Mouse (Mus musculus) spleen, adult 2 months (tissue): ENCODE measurements around the gene Nsun2. TPM values are rescaled to one million over a fixed set of nuclear protein-coding genes. Genes with fewer than 3 reads are reported as not detected.

Experiments
- DNase-seq, 2 experiments: peaks; one replicate each; pipeline versions ENCODE4 v3.0.0 to v3.0.0-alpha.2; 2012 to 2021; ENCODE audit warnings: low spot score in 2 of 2, low read depth in 1 of 2
- H3K27ac ChIP-seq: fragments of 200-500 bp; 2 replicates; pipeline ENCODE4 v1.5.1; 2012; ENCODE audit warnings: low read length, inconsistent platforms; ENCODE audit not compliant: insufficient read depth
- H3K27me3 ChIP-seq: fragments of 200-500 bp; 2 replicates; pipeline ENCODE4 v1.6.1; 2012; ENCODE audit warnings: mild to moderate bottlenecking, moderate library complexity, low read length, inconsistent platforms; ENCODE audit not compliant: control insufficient read depth, insufficient read depth
- H3K36me3 ChIP-seq: fragments of 200-500 bp; 2 replicates; pipeline ENCODE4 v1.6.1; 2012; ENCODE audit warnings: mild to moderate bottlenecking, low read length, inconsistent platforms; ENCODE audit not compliant: control insufficient read depth, insufficient read depth
- H3K4me1 ChIP-seq: fragments of 200-500 bp; 2 replicates; pipeline ENCODE4 v1.6.1; 2011; ENCODE audit warnings: inconsistent platforms; ENCODE audit not compliant: control insufficient read depth, insufficient read depth, insufficient read length
- H3K4me3 ChIP-seq: fragments of 200-500 bp; 2 replicates; pipeline ENCODE4 v1.5.1; 2011; ENCODE audit warnings: mild to moderate bottlenecking, inconsistent platforms; ENCODE audit not compliant: insufficient read depth, insufficient read length; ENCODE audit errors: extremely low read depth
- CTCF ChIP-seq: fragments of 200-500 bp; IDR thresholded peaks from 2 replicates; pipeline ENCODE4 v1.5.1; 2011; ENCODE audit warnings: mild to moderate bottlenecking, inconsistent platforms; ENCODE audit not compliant: insufficient read depth, insufficient read length, insufficient replicate concordance; ENCODE audit errors: extremely low read depth
- POLR2A ChIP-seq: fragments of 200-500 bp; IDR thresholded peaks from 2 replicates; pipeline ENCODE4 v1.6.1; 2011; ENCODE audit warnings: low read depth, low read length, inconsistent platforms
- WGBS: fragments of 180-500 bp; shearing (Covaris S2); methylation state at CpG from one replicate; pipeline ENCODE4 v1.1.7; 2018; 5-methylcytosine and 5-hydroxymethylcytosine counted together
- polyA plus RNA-seq: library from polyadenylated mRNA; depleted of rRNA; stranded (reverse); fragments of >200 nt; gene quantifications from 2 replicates; pipeline ENCODE4 v1.2.3, GENCODE M21; 2012

Gene Nsun2
- polyA plus RNA-seq, 1 experiment: 43.2 TPM

- H3K36me3 ChIP-seq: no peaks in the 10 kb centered on the region
- H3K27ac ChIP-seq: no peak overlapping the region
- H3K27me3 ChIP-seq: no peaks in the 10 kb centered on the region; the same call in 1 of the 2 replicates
- TF ChIP-seq CTCF (no peak), POLR2A (no peak)
- DNase-seq: no peak
- H3K4me3 ChIP-seq: no peak overlapping the region
- H3K4me1 ChIP-seq: no peaks in the 10 kb centered on the region
- WGBS: 68% methylated on average over 9 of the region's 9 CpGs
Measured at GRCm38 (mm10) chr13:69489777-69490176, 43.8 kb upstream of the Nsun2 start.

GRCm38 (mm10) chr13:69492876-69493463, 40.6 kb upstream of the Nsun2 start:
- Histone ChIP-seq H3K27me3 (no peaks in the 10 kb centered on the region; the same call in 1 of the 2 replicates), H3K36me3 (peaks cover 4% of the 10 kb centered on the region; the same call in 1 of the 2 replicates), H3K4me3 (no peak overlapping the region), H3K27ac (no peak overlapping the region), H3K4me1 (no peaks in the 10 kb centered on the region)
- peak in 1 of 2 experiments; percentile 8 for DNase-seq
- TF ChIP-seq POLR2A: no peak
- TF ChIP-seq CTCF: peak; percentile 12; the same call in 1 of the 2 replicates
- WGBS: 31% methylated on average over 7 of the region's 7 CpGs

- WGBS: 94% methylated on average over 5 of the region's 5 CpGs
- Histone ChIP-seq H3K27ac (no peak overlapping the region), H3K36me3 (peaks cover 42% of the 10 kb centered on the region), H3K27me3 (no peaks in the 10 kb centered on the region), H3K4me1 (no peaks in the 10 kb centered on the region), H3K4me3 (no peak overlapping the region)
- TF ChIP-seq CTCF (no peak), POLR2A (no peak)
- no peak for DNase-seq
Measured at GRCm38 (mm10) chr13:69498276-69498675, 35.3 kb upstream of the Nsun2 start.

- DNase-seq: no peak
- TF ChIP-seq POLR2A: no peak
- no peak for TF ChIP-seq CTCF
Measured at GRCm38 (mm10) chr13:69502157-69502750, 31.3 kb upstream of the Nsun2 start.

GRCm38 (mm10) chr13:69502863-69503262, 30.7 kb upstream of the Nsun2 start:
- no peaks in the 10 kb centered on the region for H3K4me1 ChIP-seq
- H3K27me3 ChIP-seq: no peaks in the 10 kb centered on the region
- TF ChIP-seq CTCF (no peak), POLR2A (no peak)
- no peak overlapping the region for H3K27ac ChIP-seq
- WGBS: 85% methylated on average over 5 of the region's 5 CpGs
- no peak overlapping the region for H3K4me3 ChIP-seq
- peaks cover 56% of the 10 kb centered on the region for H3K36me3 ChIP-seq
- no peak for DNase-seq

More at GRCm38 (mm10) chr13:69502157-69502750, 31.3 kb upstream of the Nsun2 start:
- WGBS: 90% methylated on average over 14 of the region's 14 CpGs
- H3K36me3 ChIP-seq: peaks cover 58% of the 10 kb centered on the region
- H3K4me3 ChIP-seq: no peak overlapping the region
- H3K27ac ChIP-seq: no peak overlapping the region
- H3K27me3 ChIP-seq: no peaks in the 10 kb centered on the region
- H3K4me1 ChIP-seq: no peaks in the 10 kb centered on the region

- H3K4me1 ChIP-seq: no peaks in the 10 kb centered on the region
- 80% methylated on average over 12 of the region's 12 CpGs for WGBS
- no peaks in the 10 kb centered on the region for H3K27me3 ChIP-seq
- no peak overlapping the region for H3K4me3 ChIP-seq
- no peak for DNase-seq
- TF ChIP-seq POLR2A: no peak
- H3K36me3 ChIP-seq: peaks cover 29% of the 10 kb centered on the region
- H3K27ac ChIP-seq: no peak overlapping the region
Measured at GRCm38 (mm10) chr13:69506341-69507086, 27.0 kb upstream of the Nsun2 start.
